Mouse (Mus musculus): Measurements from ENCODE around the gene Vps8.
"Not testable (repeated sequence)": the region's sequence is repeated elsewhere in the genome, so short reads cannot be mapped to it uniquely, and the experiment has no call there.

Vps8 gene

GRCm38 (mm10) chr16:21664633-21665363, 241.9 kb downstream of the Vps8 start:
- no peak for DNase-seq (ENCODE audit: low read depth, low spot score)

- DNase-seq (ENCODE audit: low read depth, low spot score) = no peak
Measured at GRCm38 (mm10) chr16:21665423-21665986, 242.6 kb downstream of the Vps8 start.

GRCm38 (mm10) chr16:21671878-21672277, 249.0 kb downstream of the Vps8 start:
- no peak for DNase-seq (ENCODE audit: low read depth, low spot score)

- DNase-seq (ENCODE audit: low read depth, low spot score) = not testable (repeated sequence)
Measured at GRCm38 (mm10) chr16:21673046-21673445, 250.1 kb downstream of the Vps8 start.

GRCm38 (mm10) chr16:21673651-21674050, 250.7 kb downstream of the Vps8 start:
- DNase-seq (ENCODE audit: low read depth, low spot score) = not testable (repeated sequence)

GRCm38 (mm10) chr16:21676791-21677190, 253.9 kb downstream of the Vps8 start:
- no peak for DNase-seq (ENCODE audit: low read depth, low spot score)

GRCm38 (mm10) chr16:21687406-21687805, 264.5 kb downstream of the Vps8 start:
- no peak for DNase-seq (ENCODE audit: low read depth, low spot score)

- no peak for DNase-seq (ENCODE audit: low read depth, low spot score)
Measured at GRCm38 (mm10) chr16:21689141-21689540, 266.2 kb downstream of the Vps8 start.

- no peak for DNase-seq (ENCODE audit: low read depth, low spot score)
Measured at GRCm38 (mm10) chr16:21690216-21690755, 267.4 kb downstream of the Vps8 start.

- peak; percentile 48 for DNase-seq (ENCODE audit: low read depth, low spot score)
Measured at GRCm38 (mm10) chr16:21693981-21694462, 271.1 kb downstream of the Vps8 start.

Measured in forelimb bud, embryonic 11.5 days (tissue).